Mouse (Mus musculus): ENCODE results near the gene Vmn1r84.

The Vmn1r84 gene

GRCm38 (mm10) chr7:12369173-12369572, at the start of gene Vmn1r84:
TSS of gene Vmn1r84 (minus strand) at chr7:12369273.
- DNase-seq (ENCODE audit: low spot score in 2 of 2) = no peak

- no peak for DNase-seq (ENCODE audit: low spot score in 2 of 2)
Observed at GRCm38 (mm10) chr7:12329381-12329780, 39.7 kb downstream of the Vmn1r84 start, which contains the start of gene Vmn1r83. TSS of gene Vmn1r83 (minus strand) at chr7:12329481.
